Mouse (Mus musculus) forebrain, embryonic 10.5 days (tissue): ENCODE data around the gene Vmn1r221. TPM values are rescaled to one million over a fixed set of nuclear protein-coding genes. Genes with fewer than 3 reads are reported as not detected.

Experiments used
- polyA plus RNA-seq: library from polyadenylated mRNA; unstranded; fragments of >200 nt; fragmentation: Nextera tagmentation; extraction: Ambion mirVana; gene quantifications from 2 replicates; pipeline ENCODE4 v1.2.1, GENCODE M21; 2016

Gene Vmn1r221
- polyA plus RNA-seq, 1 experiment from 2014 or later, result not detected

Other genes with a start within 250 kb of the Vmn1r221 start
- gene Vmn1r213, start 206.5 kb upstream of the Vmn1r221 start, polyA plus RNA-seq, result not detected in 2 replicates
- gene Vmn1r214, start 183.7 kb upstream of the Vmn1r221 start, polyA plus RNA-seq, result not detected in 2 replicates
- not detected in 2 replicates for gene Vmn1r215, start 146.1 kb upstream of the Vmn1r221 start, polyA plus RNA-seq
- not detected in 2 replicates for gene Vmn1r217, start 95.9 kb upstream of the Vmn1r221 start, polyA plus RNA-seq
- not detected in 2 replicates for gene Vmn1r218, start 81.0 kb upstream of the Vmn1r221 start, polyA plus RNA-seq
- gene Vmn1r219, start 54.8 kb upstream of the Vmn1r221 start, polyA plus RNA-seq, result 0.02 and 0.04 TPM in 2 replicates
- gene Vmn1r220, start 26.2 kb upstream of the Vmn1r221 start, polyA plus RNA-seq, result not detected in 2 replicates
- gene Vmn1r222, start 21.8 kb downstream of the Vmn1r221 start, polyA plus RNA-seq, result not detected in 2 replicates
- gene Vmn1r223, start 33.0 kb downstream of the Vmn1r221 start, polyA plus RNA-seq, result not detected in 2 replicates
- gene Zfp322a, start 155.1 kb downstream of the Vmn1r221 start, polyA plus RNA-seq, result 57.1 and 58.7 TPM in 2 replicates
- gene Abt1, start 209.7 kb downstream of the Vmn1r221 start, polyA plus RNA-seq, result 15.3 and 15.5 TPM in 2 replicates